Mouse (Mus musculus) heart, adult 2 months (tissue): ENCODE measurements around the gene Ngp. TPM values are rescaled to one million over a fixed set of nuclear protein-coding genes. Genes with fewer than 3 reads are reported as not detected.
"Not testable (repeated sequence)": the region's sequence is repeated elsewhere in the genome, so short reads cannot be mapped to it uniquely, and the experiment has no call there.

Source experiments
- DNase-seq, 2 experiments: peaks; one replicate each; pipeline ENCODE4 v3.0.0; 2021
- H3K27ac ChIP-seq: fragments of 200-600 bp; 2 replicates; pipeline ENCODE4 v1.8.1; 2022
- H3K27me3 ChIP-seq: fragments of 200-500 bp; 2 replicates; pipeline ENCODE4 v1.6.1; 2012; ENCODE audit warnings: mild to moderate bottlenecking, low read length, inconsistent platforms, mixed read lengths; ENCODE audit not compliant: control insufficient read depth, insufficient read depth
- H3K36me3 ChIP-seq: fragments of 200-500 bp; 2 replicates; pipeline ENCODE4 v1.6.1; 2012; ENCODE audit warnings: low read length, inconsistent platforms; ENCODE audit not compliant: control insufficient read depth, insufficient read depth
- H3K4me1 ChIP-seq: fragments of 200-500 bp; 2 replicates; pipeline ENCODE4 v1.6.1; 2011; ENCODE audit warnings: low read length; ENCODE audit not compliant: control insufficient read depth, insufficient read depth
- H3K4me3 ChIP-seq: fragments of 200-600 bp; 2 replicates; pipeline ENCODE4 v1.8.1; 2022
- H3K79me2 ChIP-seq: fragments of 200-500 bp; replicated peaks from 2 replicates; pipeline ENCODE4 v1.6.1; 2012; ENCODE audit warnings: mild to moderate bottlenecking, inconsistent platforms, low read length, moderate library complexity, mixed read lengths; ENCODE audit not compliant: control insufficient read depth, insufficient read depth
- H3K9ac ChIP-seq: fragments of 200-500 bp; 2 replicates; pipeline ENCODE4 v1.6.1; 2012; ENCODE audit warnings: low read depth, mild to moderate bottlenecking, control low read depth, inconsistent platforms, low read length, mixed read lengths
- CTCF ChIP-seq: fragments of 200-600 bp; IDR thresholded peaks from 2 replicates; pipeline ENCODE4 v1.8.1; 2022; ENCODE audit warnings: antibody characterized with exemption, mild to moderate bottlenecking, moderate library complexity
- EP300 ChIP-seq: fragments of 200-500 bp; IDR thresholded peaks from 2 replicates; pipeline ENCODE4 v1.6.1; 2011; ENCODE audit warnings: low read depth, low read length, control low read depth; ENCODE audit not compliant: insufficient read depth
- POLR2A ChIP-seq: fragments of 200-500 bp; IDR thresholded peaks from 2 replicates; pipeline ENCODE4 v1.6.1; 2011; ENCODE audit warnings: mild to moderate bottlenecking, low read depth, low read length, control low read depth; ENCODE audit not compliant: insufficient read depth
- WGBS: fragments of 180-500 bp; shearing (Covaris S2); methylation state at CpG from one replicate; pipeline ENCODE4 v1.1.7; 2018; 5-methylcytosine and 5-hydroxymethylcytosine counted together
- intact Hi-C: fragments of 180-260 bp; cut with DNase I; formaldehyde crosslinking; loops from one replicate; pipeline ENCODE4 v1.15.1; 2025
- long read RNA-seq: library from polyadenylated mRNA; stranded (forward); transcript quantifications from one replicate; pipeline ENCODE4 v2.0.0, GENCODE M21; 2021
- polyA plus RNA-seq: library from polyadenylated mRNA; depleted of rRNA; stranded (reverse); fragments of >200 nt; gene quantifications from 2 replicates; pipeline ENCODE4 v1.2.3, GENCODE M21; 2012; rRNA removed
- total RNA-seq, 2 experiments: library from RNA; stranded (reverse); gene quantifications; 2 replicates each; pipeline ENCODE4 v1.2.3; 2021

Gene Ngp
- total RNA-seq, result not detected
- polyA plus RNA-seq, result 0.94 and 0.96 TPM in 2 replicates
- long read RNA-seq, result 0 reads

DNA sequence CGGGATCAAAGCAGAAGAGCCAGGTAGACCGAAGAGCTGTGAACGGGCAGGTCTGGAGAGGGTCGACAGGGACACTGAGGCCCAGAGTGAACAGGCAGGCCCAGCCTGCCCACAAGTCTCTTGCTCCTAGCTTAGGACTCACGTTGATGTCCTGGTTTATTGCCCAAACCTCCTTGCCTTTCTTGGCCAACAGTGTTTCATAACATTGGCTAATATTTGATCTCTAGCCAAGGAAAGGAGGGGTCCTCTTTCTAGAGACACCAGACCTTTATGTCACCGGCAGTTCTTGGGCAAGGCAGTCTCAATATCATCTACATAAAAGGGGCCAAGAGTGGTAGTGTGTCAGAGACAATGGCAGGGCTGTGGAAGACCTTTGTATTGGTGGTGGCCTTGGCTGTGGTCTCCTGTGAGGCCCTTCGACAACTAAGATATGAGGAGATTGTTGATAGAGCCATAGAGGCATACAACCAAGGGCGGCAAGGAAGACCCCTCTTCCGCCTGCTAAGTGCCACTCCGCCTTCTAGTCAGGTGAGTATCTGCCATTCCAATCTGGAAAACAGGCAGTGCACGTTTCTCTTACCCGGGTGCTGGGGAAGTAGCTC, at the start of gene Ngp:
TSS of gene Ngp (plus strand) at position 237 of the 602 bp plus-strand sequence.
- intact Hi-C loops, result no loop called here
- no peak within 1 kb of the TSS for H3K4me3 ChIP-seq
- DNase-seq, result no peak
- no peak within 1 kb of the TSS for H3K27ac ChIP-seq
- WGBS, result 84% methylated on average over 12 of the region's 12 CpGs
- H3K79me2 ChIP-seq, result no peaks in the 10 kb centered on the region
- H3K36me3 ChIP-seq, result no peaks in the 10 kb centered on the region
- H3K27me3 ChIP-seq, result no peaks in the 10 kb centered on the region
- TF ChIP-seq POLR2A, result no peak
- TF ChIP-seq EP300, result no peak
- no peak for TF ChIP-seq CTCF
- no peak within 1 kb of the TSS for H3K9ac ChIP-seq
- H3K4me1 ChIP-seq, result no peaks in the 10 kb centered on the region

- Histone ChIP-seq H3K36me3 (no peaks in the 10 kb centered on the region), H3K79me2 (no peaks in the 10 kb centered on the region), H3K27me3 (no peaks in the 10 kb centered on the region), H3K27ac (no peak overlapping the region), H3K4me3 (no peak overlapping the region), H3K9ac (no peak overlapping the region), H3K4me1 (peaks cover 4% of the 10 kb centered on the region)
- intact Hi-C loops, result no loop called here
- WGBS, result 69% methylated on average over 3 of the region's 3 CpGs
- DNase-seq, result no peak
- TF ChIP-seq CTCF (no peak), EP300 (no peak), POLR2A (no peak)
Observed at GRCm38 (mm10) chr9:110369860-110370259, 49.7 kb upstream of the Ngp start.

GRCm38 (mm10) chr9:110373871-110374270, 45.7 kb upstream of the Ngp start:
- no peaks in the 10 kb centered on the region for H3K4me1 ChIP-seq
- H3K27ac ChIP-seq, result no peak overlapping the region
- no peaks in the 10 kb centered on the region for H3K27me3 ChIP-seq
- no peak overlapping the region for H3K9ac ChIP-seq
- intact Hi-C loops, result no loop called here
- H3K36me3 ChIP-seq, result no peaks in the 10 kb centered on the region
- 95% methylated on average over 13 of the region's 13 CpGs for WGBS
- H3K4me3 ChIP-seq, result no peak overlapping the region
- TF ChIP-seq EP300, result no peak
- no peak for TF ChIP-seq POLR2A
- TF ChIP-seq CTCF, result no peak
- no peaks in the 10 kb centered on the region for H3K79me2 ChIP-seq
- DNase-seq, result no peak

DNA sequence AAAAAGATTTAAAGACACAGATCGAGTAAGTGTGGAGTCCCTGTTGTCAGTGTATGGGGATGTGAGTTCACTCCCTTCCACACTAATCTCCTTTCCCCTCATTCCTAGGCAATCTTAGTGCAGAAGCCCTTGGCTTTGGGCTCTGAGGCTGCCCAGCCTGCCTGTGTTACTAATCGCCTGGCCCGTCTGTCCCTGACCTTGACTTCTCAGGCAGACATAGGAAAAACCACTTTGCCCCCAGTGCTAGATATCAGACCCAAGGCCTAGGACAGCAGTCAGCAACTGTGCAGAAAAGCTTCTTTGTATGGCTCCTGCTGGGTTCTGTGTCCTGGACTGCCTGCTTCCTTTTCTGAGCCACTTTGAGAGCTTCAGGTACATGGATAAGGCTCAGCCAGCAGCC, 43.9 kb upstream of the Ngp start:
- Histone ChIP-seq H3K79me2 (no peaks in the 10 kb centered on the region), H3K27me3 (no peaks in the 10 kb centered on the region), H3K4me1 (no peaks in the 10 kb centered on the region), H3K9ac (no peak overlapping the region), H3K27ac (no peak overlapping the region), H3K4me3 (no peak overlapping the region), H3K36me3 (no peaks in the 10 kb centered on the region)
- intact Hi-C loops, result no loop called here
- 77% methylated on average over 3 of the region's 3 CpGs for WGBS
- TF ChIP-seq EP300, result no peak
- TF ChIP-seq POLR2A, result no peak
- TF ChIP-seq CTCF, result no peak
- no peak for DNase-seq

DNA sequence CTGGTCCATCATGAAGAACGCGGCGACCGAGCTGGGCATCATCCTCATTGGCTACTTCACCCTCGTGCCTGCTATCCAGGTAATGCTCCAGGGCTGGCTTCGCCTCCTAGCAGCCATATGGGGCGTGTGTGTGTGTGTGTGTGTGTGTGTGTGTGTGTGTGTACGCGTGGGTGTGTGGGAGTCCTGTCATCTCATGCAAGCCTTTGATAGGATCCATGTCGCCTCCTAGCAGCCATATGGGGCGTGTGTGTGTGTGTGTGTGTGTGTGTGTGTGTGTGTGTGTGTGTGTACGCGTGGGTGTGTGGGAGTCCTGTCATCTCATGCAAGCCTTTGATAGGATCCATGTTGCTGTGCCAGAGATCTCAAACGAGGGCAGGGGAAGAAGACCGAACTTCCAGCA, 41.9 kb upstream of the Ngp start:
- H3K27me3 ChIP-seq, H3K36me3 ChIP-seq, H3K4me3 ChIP-seq, DNase-seq, H3K79me2 ChIP-seq, H3K4me1 ChIP-seq, intact Hi-C loops, H3K9ac ChIP-seq, H3K27ac ChIP-seq: not testable (repeated sequence)
- 76% methylated on average over 15 of the region's 15 CpGs for WGBS

DNA sequence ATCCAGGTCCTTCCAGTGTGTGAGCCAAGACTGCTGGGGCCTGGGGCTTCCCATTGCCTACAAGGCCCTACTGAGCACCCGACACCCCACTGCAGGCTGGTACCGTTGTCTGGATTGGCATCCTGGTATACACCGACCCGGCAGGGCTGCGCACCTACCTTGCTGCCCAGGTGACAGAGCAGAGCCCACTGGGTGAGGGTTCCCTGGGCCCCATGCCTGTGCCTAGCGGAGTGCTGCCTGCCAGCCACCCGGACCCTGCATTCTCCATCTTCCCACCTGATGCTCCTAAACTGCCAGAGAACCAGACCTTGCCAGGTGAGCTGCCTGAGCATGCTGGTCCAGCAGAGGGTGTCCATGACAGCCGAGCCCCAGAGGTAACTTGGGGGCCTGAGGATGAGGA, 40.2 kb upstream of the Ngp start:
- Histone ChIP-seq H3K4me1 (no peaks in the 10 kb centered on the region), H3K27me3 (no peaks in the 10 kb centered on the region), H3K4me3 (no peak overlapping the region), H3K79me2 (no peaks in the 10 kb centered on the region), H3K27ac (no peak overlapping the region), H3K36me3 (no peaks in the 10 kb centered on the region), H3K9ac (no peak overlapping the region)
- TF ChIP-seq CTCF, result no peak
- TF ChIP-seq EP300, result no peak
- TF ChIP-seq POLR2A, result no peak
- intact Hi-C loops, result no loop called here
- DNase-seq, result no peak
- WGBS, result 97% methylated on average over 8 of the region's 8 CpGs
